Mouse (Mus musculus) intestine, embryonic 15.5 days (tissue): ENCODE results near the gene Hikeshi. TPM values are rescaled to one million over a fixed set of nuclear protein-coding genes. Genes with fewer than 3 reads are reported as not detected.
A peak's percentile ranks its signal among the peaks of the same experiment; 100 is the strongest.

Experiments used
- ATAC-seq: fragments of 200-750 bp; cut with Nextera tagmentation; 2 replicates; pipeline ENCODE4 v1.8.0; 2017; ENCODE audit warnings: moderate TSS enrichment, moderate library complexity
- H3K27ac ChIP-seq: fragments of 300-500 bp; sonication (generic); 2 replicates; pipeline ENCODE4 v1.5.1; 2015; ENCODE audit warnings: mild to moderate bottlenecking, inconsistent platforms
- H3K27me3 ChIP-seq: fragments of 300-500 bp; sonication (generic); replicated peaks from 2 replicates; pipeline ENCODE4 v1.6.1; 2015; ENCODE audit warnings: inconsistent platforms
- H3K36me3 ChIP-seq: fragments of 300-500 bp; sonication (generic); 2 replicates; pipeline ENCODE4 v1.6.1; 2015; ENCODE audit warnings: inconsistent platforms
- H3K4me1 ChIP-seq: fragments of 300-500 bp; sonication (generic); replicated peaks from 2 replicates; pipeline ENCODE4 v1.6.1; 2015; ENCODE audit warnings: inconsistent platforms
- H3K4me2 ChIP-seq: fragments of 300-500 bp; sonication (generic); replicated peaks from 2 replicates; pipeline ENCODE4 v1.6.1; 2015; ENCODE audit warnings: mild to moderate bottlenecking, inconsistent platforms
- H3K4me3 ChIP-seq: fragments of 300-500 bp; sonication (generic); replicated peaks from 2 replicates; pipeline ENCODE4 v1.5.1; 2015; ENCODE audit warnings: inconsistent platforms
- H3K9ac ChIP-seq: fragments of 300-500 bp; sonication (generic); 2 replicates; pipeline ENCODE4 v1.6.1; 2015; ENCODE audit warnings: inconsistent platforms
- H3K9me3 ChIP-seq: fragments of 300-500 bp; sonication (generic); 2 replicates; pipeline ENCODE4 v1.6.1; 2016; ENCODE audit warnings: inconsistent platforms
- WGBS: fragments of 180-500 bp; shearing (Covaris S2); methylation state at CpG from one replicate; pipeline ENCODE4 v1.1.7; 2015; 5-methylcytosine and 5-hydroxymethylcytosine counted together
- polyA plus RNA-seq: library from polyadenylated mRNA; unstranded; fragments of >200 nt; fragmentation: Nextera tagmentation; extraction: Ambion mirVana; gene quantifications from 2 replicates; pipeline ENCODE4 v1.2.1, GENCODE M21; 2015

Gene Hikeshi
- polyA plus RNA-seq, result 141 and 153 TPM in 2 replicates

GRCm38 (mm10) chr7:89940571-89941463 is at the start of gene Hikeshi:
TSS of gene Hikeshi (minus strand) at chr7:89941204.
- Histone ChIP-seq H3K9me3 (no peaks in the 10 kb centered on the region), H3K9ac (peak within 1 kb of the TSS; percentile 83), H3K4me2 (peak within 1 kb of the TSS; percentile 62), H3K27me3 (no peaks in the 10 kb centered on the region), H3K4me1 (0 out of 2 replicates have a peak, but pooled peaks cover 5% of the 10 kb centered on the region), H3K4me3 (peak within 1 kb of the TSS; percentile 93), H3K27ac (peak within 1 kb of the TSS; percentile 75), H3K36me3 (no peaks in the 10 kb centered on the region)
- under 1% methylated on average over 45 of the region's 45 CpGs for WGBS
- peak; percentile 100 for ATAC-seq

- H3K27me3 ChIP-seq, result no peaks in the 10 kb centered on the region
- H3K27ac ChIP-seq, result no peak overlapping the region
- no peaks in the 10 kb centered on the region for H3K9me3 ChIP-seq
- H3K4me3 ChIP-seq, result no peak overlapping the region
- no peaks in the 10 kb centered on the region for H3K4me1 ChIP-seq
- H3K9ac ChIP-seq, result no peak overlapping the region
- no peaks in the 10 kb centered on the region for H3K36me3 ChIP-seq
- H3K4me2 ChIP-seq, result no peak overlapping the region
- no peak for ATAC-seq
These were observed 43.4 kb upstream of the Hikeshi start for GRCm38 (mm10) chr7:89984421-89984820.

GRCm38 (mm10) chr7:89983441-89983840 is 42.4 kb upstream of the Hikeshi start:
- Histone ChIP-seq H3K4me3 (no peak overlapping the region), H3K4me2 (no peak overlapping the region), H3K9me3 (no peaks in the 10 kb centered on the region), H3K36me3 (no peaks in the 10 kb centered on the region), H3K4me1 (peaks cover 3% of the 10 kb centered on the region; the same call in 1 of the 2 replicates), H3K27ac (no peak overlapping the region), H3K9ac (no peak overlapping the region), H3K27me3 (no peaks in the 10 kb centered on the region)
- ATAC-seq, result no peak
- 89% methylated on average over 2 of the region's 2 CpGs for WGBS

GRCm38 (mm10) chr7:89981557-89981956 is 40.6 kb upstream of the Hikeshi start:
- peak overlapping the region; percentile 58 for H3K4me2 ChIP-seq
- peak overlapping the region; percentile 100 for H3K27ac ChIP-seq
- H3K27me3 ChIP-seq, result no peaks in the 10 kb centered on the region
- peaks cover 4% of the 10 kb centered on the region; the same call in 1 of the 2 replicates for H3K4me1 ChIP-seq
- peak; percentile 21; the same call in 1 of the 2 replicates for ATAC-seq
- H3K4me3 ChIP-seq, result peak overlapping the region; percentile 81
- peak overlapping the region; percentile 85 for H3K9ac ChIP-seq
- no peaks in the 10 kb centered on the region for H3K9me3 ChIP-seq
- 6% methylated on average over 10 of the region's 10 CpGs for WGBS
- H3K36me3 ChIP-seq, result no peaks in the 10 kb centered on the region

- ATAC-seq, result peak; percentile 93
- no peaks in the 10 kb centered on the region for H3K9me3 ChIP-seq
- H3K9ac ChIP-seq, result peak within 1 kb of the TSS; percentile 85
- H3K36me3 ChIP-seq, result peaks cover 4% of the 10 kb centered on the region
- peak within 1 kb of the TSS; percentile 58 for H3K4me2 ChIP-seq
- H3K4me1 ChIP-seq, result peaks cover 4% of the 10 kb centered on the region; the same call in 1 of the 2 replicates
- no peaks in the 10 kb centered on the region for H3K27me3 ChIP-seq
- peak within 1 kb of the TSS; percentile 81 for H3K4me3 ChIP-seq
- peak within 1 kb of the TSS; percentile 100 for H3K27ac ChIP-seq
- under 1% methylated on average over 83 of the region's 87 CpGs for WGBS
These were observed 39.8 kb upstream of the Hikeshi start, which contains the start of gene Eed for GRCm38 (mm10) chr7:89980485-89981422. TSS of gene Eed (minus strand) at chr7:89980983.

- no peaks in the 10 kb centered on the region for H3K9me3 ChIP-seq
- WGBS, result under 1% methylated on average over 31 of the region's 31 CpGs
- peak overlapping the region; percentile 85 for H3K9ac ChIP-seq
- H3K27me3 ChIP-seq, result no peaks in the 10 kb centered on the region
- H3K4me3 ChIP-seq, result peak overlapping the region; percentile 81
- peak; percentile 69 for ATAC-seq
- peak overlapping the region; percentile 100 for H3K27ac ChIP-seq
- H3K36me3 ChIP-seq, result peaks cover 9% of the 10 kb centered on the region
- H3K4me1 ChIP-seq, result peaks cover 4% of the 10 kb centered on the region; the same call in 1 of the 2 replicates
- peak overlapping the region; percentile 58 for H3K4me2 ChIP-seq
These were observed 39.1 kb upstream of the Hikeshi start for GRCm38 (mm10) chr7:89980133-89980484.

- ATAC-seq, result peak; percentile 17
- peak overlapping the region; percentile 81 for H3K4me3 ChIP-seq
- H3K27me3 ChIP-seq, result no peaks in the 10 kb centered on the region
- peak overlapping the region; percentile 85 for H3K9ac ChIP-seq
- H3K36me3 ChIP-seq, result peaks cover 11% of the 10 kb centered on the region
- H3K27ac ChIP-seq, result peak overlapping the region; percentile 100
- WGBS, result 3% methylated on average over 23 of the region's 23 CpGs
- peak overlapping the region; percentile 58 for H3K4me2 ChIP-seq
- H3K4me1 ChIP-seq, result peaks cover 4% of the 10 kb centered on the region; the same call in 1 of the 2 replicates
- no peaks in the 10 kb centered on the region for H3K9me3 ChIP-seq
These were observed 38.6 kb upstream of the Hikeshi start for GRCm38 (mm10) chr7:89979432-89980130.

GRCm38 (mm10) chr7:89976796-89977195 is 35.8 kb upstream of the Hikeshi start:
- no peak overlapping the region for H3K9ac ChIP-seq
- WGBS, result 93% methylated on average over 7 of the region's 7 CpGs
- H3K27me3 ChIP-seq, result no peaks in the 10 kb centered on the region
- no peak overlapping the region for H3K4me3 ChIP-seq
- ATAC-seq, result no peak
- no peak overlapping the region for H3K4me2 ChIP-seq
- H3K36me3 ChIP-seq, result peaks cover 19% of the 10 kb centered on the region
- no peak overlapping the region for H3K27ac ChIP-seq
- peaks cover 4% of the 10 kb centered on the region; the same call in 1 of the 2 replicates for H3K4me1 ChIP-seq
- no peaks in the 10 kb centered on the region for H3K9me3 ChIP-seq

- ATAC-seq, result no peak
- WGBS, result 96% methylated on average over 1 of the region's 1 CpGs
- H3K4me2 ChIP-seq, result no peak overlapping the region
- H3K27ac ChIP-seq, result no peak overlapping the region
- H3K9me3 ChIP-seq, result no peaks in the 10 kb centered on the region
- H3K27me3 ChIP-seq, result no peaks in the 10 kb centered on the region
- H3K36me3 ChIP-seq, result peaks cover 21% of the 10 kb centered on the region
- no peak overlapping the region for H3K9ac ChIP-seq
- peaks cover 4% of the 10 kb centered on the region; the same call in 1 of the 2 replicates for H3K4me1 ChIP-seq
- no peak overlapping the region for H3K4me3 ChIP-seq
These were observed 34.6 kb upstream of the Hikeshi start for GRCm38 (mm10) chr7:89975571-89975970.

GRCm38 (mm10) chr7:89967235-89967634 is 26.2 kb upstream of the Hikeshi start:
- Histone ChIP-seq H3K36me3 (peaks cover 14% of the 10 kb centered on the region; the same call in 1 of the 2 replicates), H3K4me1 (no peaks in the 10 kb centered on the region), H3K9me3 (no peaks in the 10 kb centered on the region), H3K27me3 (no peaks in the 10 kb centered on the region), H3K27ac (no peak overlapping the region), H3K4me2 (no peak overlapping the region), H3K4me3 (no peak overlapping the region), H3K9ac (no peak overlapping the region)
- WGBS, result 82% methylated on average over 2 of the region's 2 CpGs
- no peak for ATAC-seq

GRCm38 (mm10) chr7:89966771-89967170 is 25.8 kb upstream of the Hikeshi start:
- 78% methylated on average over 1 of the region's 1 CpGs for WGBS
- ATAC-seq, result no peak
- H3K36me3 ChIP-seq, result peaks cover 11% of the 10 kb centered on the region; the same call in 1 of the 2 replicates

More at GRCm38 (mm10) chr7:89966771-89967170, 25.8 kb upstream of the Hikeshi start:
- Histone ChIP-seq H3K27ac (no peak overlapping the region), H3K9ac (no peak overlapping the region), H3K4me2 (no peak overlapping the region), H3K27me3 (no peaks in the 10 kb centered on the region), H3K4me3 (no peak overlapping the region), H3K9me3 (no peaks in the 10 kb centered on the region), H3K4me1 (no peaks in the 10 kb centered on the region)
